Mouse (Mus musculus): ENCODE results near the gene Rtn4r. TPM values are rescaled to one million over a fixed set of nuclear protein-coding genes. Genes with fewer than 3 reads are reported as not detected.
A peak's percentile ranks its signal among the peaks of the same experiment; 100 is the strongest.

The Rtn4r gene
- polyA plus RNA-seq, 1 experiment from 2014 or later, result 18.6 TPM

DNA sequence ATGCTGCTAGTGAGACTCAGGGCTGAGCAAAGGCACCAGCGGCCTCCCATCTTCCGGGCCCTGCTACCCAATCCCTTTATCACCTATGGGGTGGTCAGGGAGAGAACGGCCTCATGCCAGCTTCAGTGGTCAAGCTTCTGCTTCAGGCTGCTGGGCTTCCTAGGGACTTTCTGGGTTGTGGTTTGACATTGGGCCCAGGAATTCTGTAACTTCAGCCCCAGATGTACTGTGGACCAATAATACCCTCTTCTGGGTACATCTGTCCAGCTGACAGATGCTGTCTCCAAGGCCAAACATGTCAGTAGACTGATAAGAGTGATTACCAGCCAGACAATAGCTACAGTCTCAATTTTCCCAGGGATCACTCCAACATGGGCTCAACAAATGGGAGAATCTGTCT is 42.3 kb downstream of the Rtn4r start:
- WGBS, result 87% methylated on average over 3 of the region's 3 CpGs
- ATAC-seq (ENCODE audit: low FRiP score, low TSS enrichment) (no peak), DNase-seq (no peak)
- Histone ChIP-seq H3K4me3 (replicated peaks; ENCODE audit: low read depth, low read length) (no peak overlapping the region), H3K36me3 (ENCODE audit: control insufficient read depth, insufficient read depth, low read length) (no peaks in the 10 kb centered on the region), H3K27me3 (ENCODE audit: control insufficient read depth, insufficient read depth, low read length) (no peaks in the 10 kb centered on the region), H3K4me1 (ENCODE audit: control insufficient read depth, insufficient read depth, low read length) (peaks cover 14% of the 10 kb centered on the region), H3K4me2 (ENCODE audit: low read length) (no peak overlapping the region), H3K27ac (replicated peaks; ENCODE audit: low read depth, low read length) (no peak overlapping the region), H3K9ac (replicated peaks; ENCODE audit: low read length) (no peak overlapping the region), H3K9me3 (ENCODE audit: control insufficient read depth, low read length) (no peaks in the 10 kb centered on the region)

DNA sequence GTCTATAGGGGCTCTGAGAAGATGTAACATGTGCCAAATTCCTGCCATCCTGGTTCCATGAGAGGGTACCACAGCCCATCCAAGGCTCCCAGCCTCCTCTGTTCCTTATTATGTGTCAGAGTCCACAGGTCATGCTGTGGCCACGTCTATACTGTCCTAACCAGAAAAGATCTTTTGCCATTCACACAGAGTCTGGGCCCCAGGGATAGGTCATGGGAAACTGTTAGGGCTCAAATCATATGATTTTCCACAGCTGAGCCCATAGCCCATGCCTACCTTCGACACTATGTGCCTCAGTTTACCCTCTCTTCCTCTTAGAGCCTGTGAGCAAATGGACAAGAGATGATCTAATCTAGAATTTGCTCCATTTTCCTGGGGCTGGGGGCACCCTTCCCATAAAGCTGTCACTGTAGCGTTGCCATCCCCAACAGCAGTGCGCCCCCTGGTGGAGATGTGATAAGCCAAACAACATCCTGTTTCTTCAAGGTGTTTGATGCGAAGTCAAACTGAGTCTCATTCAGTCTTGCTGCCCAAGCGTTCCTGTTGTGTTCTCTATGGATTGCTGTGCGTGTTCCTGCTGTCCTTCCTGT is 44.9 kb downstream of the Rtn4r start:
- ATAC-seq (ENCODE audit: low FRiP score, low TSS enrichment) (no peak), DNase-seq (peak; percentile 91)
- Histone ChIP-seq H3K4me2 (ENCODE audit: low read length) (no peak overlapping the region), H3K9ac (replicated peaks; ENCODE audit: low read length) (no peak overlapping the region), H3K4me1 (ENCODE audit: control insufficient read depth, insufficient read depth, low read length) (0 out of 2 replicates have a peak, but pooled peaks cover 7% of the 10 kb centered on the region), H3K36me3 (ENCODE audit: control insufficient read depth, insufficient read depth, low read length) (no peaks in the 10 kb centered on the region), H3K27ac (replicated peaks; ENCODE audit: low read depth, low read length) (no peak overlapping the region), H3K9me3 (ENCODE audit: control insufficient read depth, low read length) (no peaks in the 10 kb centered on the region), H3K4me3 (replicated peaks; ENCODE audit: low read depth, low read length) (no peak overlapping the region), H3K27me3 (ENCODE audit: control insufficient read depth, insufficient read depth, low read length) (no peaks in the 10 kb centered on the region)
- 9% methylated on average over 7 of the region's 7 CpGs for WGBS

DNA sequence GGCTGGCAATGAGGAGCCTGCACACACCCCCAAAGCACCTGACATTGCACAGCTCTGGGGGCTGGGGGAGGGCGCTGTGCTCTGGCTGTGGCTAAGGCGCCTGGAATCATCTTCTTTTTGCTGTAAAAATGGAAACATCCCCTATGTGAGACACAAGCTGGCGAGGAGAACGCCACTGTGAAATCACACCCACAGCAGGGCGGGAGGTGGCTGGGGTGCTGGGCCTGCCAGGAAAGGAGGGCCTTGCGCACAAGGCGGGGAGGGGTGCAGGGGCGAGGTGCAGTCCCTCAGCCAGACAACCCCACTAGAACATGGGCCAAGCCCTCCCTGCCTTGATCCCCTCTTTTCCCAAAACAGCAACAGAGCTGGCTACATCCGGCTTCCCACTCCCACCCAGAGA is 45.8 kb downstream of the Rtn4r start:
- Histone ChIP-seq H3K27me3 (ENCODE audit: control insufficient read depth, insufficient read depth, low read length) (no peaks in the 10 kb centered on the region), H3K27ac (replicated peaks; ENCODE audit: low read depth, low read length) (no peak overlapping the region), H3K4me1 (ENCODE audit: control insufficient read depth, insufficient read depth, low read length) (0 out of 2 replicates have a peak, but pooled peaks cover 7% of the 10 kb centered on the region), H3K36me3 (ENCODE audit: control insufficient read depth, insufficient read depth, low read length) (no peaks in the 10 kb centered on the region), H3K9me3 (ENCODE audit: control insufficient read depth, low read length) (no peaks in the 10 kb centered on the region), H3K4me2 (ENCODE audit: low read length) (no peak overlapping the region), H3K9ac (replicated peaks; ENCODE audit: low read length) (0 out of 2 replicates have a peak overlapping the region, but pooled peaks have one; percentile 9), H3K4me3 (replicated peaks; ENCODE audit: low read depth, low read length) (no peak overlapping the region)
- ATAC-seq (ENCODE audit: low FRiP score, low TSS enrichment), result no peak
- DNase-seq, result no peak
- WGBS, result 74% methylated on average over 9 of the region's 9 CpGs

DNA sequence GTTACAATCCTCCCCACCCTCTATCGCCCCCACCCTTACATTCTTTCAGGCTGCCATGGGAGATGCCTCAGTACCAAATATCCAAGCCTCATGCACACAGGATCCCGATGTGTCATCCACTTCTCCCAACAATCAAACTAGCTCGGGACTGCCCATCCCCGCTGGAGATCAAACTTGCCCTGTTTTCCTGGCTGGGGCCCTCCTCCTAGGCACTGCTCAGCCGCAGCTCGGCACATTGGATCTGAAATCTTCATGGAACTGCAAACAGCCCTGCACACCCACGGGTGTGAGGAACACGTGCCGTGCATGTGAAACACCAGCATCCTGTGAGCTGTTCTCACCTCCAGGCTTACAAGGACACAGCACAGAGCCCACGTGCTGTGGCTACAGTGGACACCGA is 46.3 kb downstream of the Rtn4r start:
- 49% methylated on average over 11 of the region's 11 CpGs for WGBS
- Histone ChIP-seq H3K9ac (replicated peaks; ENCODE audit: low read length) (no peak overlapping the region), H3K36me3 (ENCODE audit: control insufficient read depth, insufficient read depth, low read length) (no peaks in the 10 kb centered on the region), H3K4me3 (replicated peaks; ENCODE audit: low read depth, low read length) (no peak overlapping the region), H3K4me2 (ENCODE audit: low read length) (no peak overlapping the region), H3K4me1 (ENCODE audit: control insufficient read depth, insufficient read depth, low read length) (0 out of 2 replicates have a peak, but pooled peaks cover 7% of the 10 kb centered on the region), H3K9me3 (ENCODE audit: control insufficient read depth, low read length) (no peaks in the 10 kb centered on the region), H3K27me3 (ENCODE audit: control insufficient read depth, insufficient read depth, low read length) (no peaks in the 10 kb centered on the region), H3K27ac (replicated peaks; ENCODE audit: low read depth, low read length) (no peak overlapping the region)
- DNase-seq (no peak), ATAC-seq (ENCODE audit: low FRiP score, low TSS enrichment) (no peak)

DNA sequence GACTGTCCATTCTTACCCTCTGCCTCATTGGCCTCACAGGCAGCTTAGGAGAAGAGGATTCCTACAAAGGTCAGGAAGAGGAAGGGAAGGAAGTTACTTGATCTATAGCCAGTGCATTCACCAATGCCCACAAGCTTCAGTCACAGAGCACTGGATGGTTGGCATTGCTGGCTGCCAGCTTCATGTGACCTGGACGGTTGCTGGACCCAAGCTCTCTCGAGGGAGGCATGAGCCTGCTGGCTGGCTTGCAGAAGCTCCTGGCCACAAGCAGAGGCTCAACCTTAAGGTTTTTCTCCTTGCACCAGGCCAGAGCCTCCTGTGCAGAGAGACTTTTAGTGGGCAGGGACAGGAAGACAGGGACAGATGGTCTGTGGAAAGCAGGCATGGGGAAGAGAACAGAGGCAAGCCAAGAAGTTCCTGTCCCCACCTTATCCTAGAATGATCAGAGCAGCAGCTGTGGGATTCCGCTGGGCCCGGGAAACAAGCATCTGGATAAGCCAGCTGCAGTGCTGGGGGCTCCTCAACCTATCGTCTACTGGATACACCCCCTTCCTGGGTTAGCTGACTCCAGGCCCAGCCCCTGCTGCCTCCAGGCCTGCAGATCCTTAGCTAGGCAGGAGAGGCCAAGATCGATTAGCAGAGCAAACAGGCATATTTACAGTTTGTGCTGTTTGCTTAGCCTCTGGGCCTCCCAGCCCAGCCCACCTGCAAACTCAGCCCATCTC is 48.5 kb downstream of the Rtn4r start:
- Histone ChIP-seq H3K9me3 (ENCODE audit: control insufficient read depth, low read length) (no peaks in the 10 kb centered on the region), H3K4me3 (replicated peaks; ENCODE audit: low read depth, low read length) (no peak overlapping the region), H3K27me3 (ENCODE audit: control insufficient read depth, insufficient read depth, low read length) (no peaks in the 10 kb centered on the region), H3K36me3 (ENCODE audit: control insufficient read depth, insufficient read depth, low read length) (no peaks in the 10 kb centered on the region), H3K27ac (replicated peaks; ENCODE audit: low read depth, low read length) (no peak overlapping the region), H3K4me1 (ENCODE audit: control insufficient read depth, insufficient read depth, low read length) (0 out of 2 replicates have a peak, but pooled peaks cover 7% of the 10 kb centered on the region), H3K4me2 (ENCODE audit: low read length) (no peak overlapping the region), H3K9ac (replicated peaks; ENCODE audit: low read length) (no peak overlapping the region)
- DNase-seq (no peak), ATAC-seq (ENCODE audit: low FRiP score, low TSS enrichment) (no peak)
- 59% methylated on average over 6 of the region's 6 CpGs for WGBS

DNA sequence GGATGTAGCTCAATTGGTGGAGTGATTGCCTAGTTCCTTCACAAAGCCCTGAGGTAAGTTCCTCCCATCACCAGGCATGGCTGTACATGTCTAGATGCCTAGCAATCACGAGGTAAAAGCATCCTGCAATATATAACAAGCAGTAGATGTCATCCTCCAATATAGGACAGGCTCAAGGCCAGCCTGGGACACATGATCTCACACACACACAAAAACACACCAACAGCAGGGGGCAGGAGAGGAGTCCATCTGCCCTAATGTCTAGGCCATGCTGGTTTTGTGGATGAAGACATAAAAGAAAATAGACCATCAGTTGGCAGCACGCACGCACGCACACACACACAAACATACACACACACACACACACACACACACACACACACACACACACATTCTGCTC is 49.3 kb downstream of the Rtn4r start:
- H3K27ac ChIP-seq (replicated peaks; ENCODE audit: low read depth, low read length), result no peak overlapping the region
- 87% methylated on average over 4 of the region's 4 CpGs for WGBS
- H3K4me1 ChIP-seq (ENCODE audit: control insufficient read depth, insufficient read depth, low read length), result 0 out of 2 replicates have a peak, but pooled peaks cover 7% of the 10 kb centered on the region
- no peaks in the 10 kb centered on the region for H3K36me3 ChIP-seq (ENCODE audit: control insufficient read depth, insufficient read depth, low read length)
- no peak for ATAC-seq (ENCODE audit: low FRiP score, low TSS enrichment)
- no peaks in the 10 kb centered on the region for H3K9me3 ChIP-seq (ENCODE audit: control insufficient read depth, low read length)
- no peaks in the 10 kb centered on the region for H3K27me3 ChIP-seq (ENCODE audit: control insufficient read depth, insufficient read depth, low read length)
- no peak overlapping the region for H3K9ac ChIP-seq (replicated peaks; ENCODE audit: low read length)
- H3K4me3 ChIP-seq (replicated peaks; ENCODE audit: low read depth, low read length), result no peak overlapping the region
- no peak overlapping the region for H3K4me2 ChIP-seq (ENCODE audit: low read length)
- DNase-seq, result no peak

DNA sequence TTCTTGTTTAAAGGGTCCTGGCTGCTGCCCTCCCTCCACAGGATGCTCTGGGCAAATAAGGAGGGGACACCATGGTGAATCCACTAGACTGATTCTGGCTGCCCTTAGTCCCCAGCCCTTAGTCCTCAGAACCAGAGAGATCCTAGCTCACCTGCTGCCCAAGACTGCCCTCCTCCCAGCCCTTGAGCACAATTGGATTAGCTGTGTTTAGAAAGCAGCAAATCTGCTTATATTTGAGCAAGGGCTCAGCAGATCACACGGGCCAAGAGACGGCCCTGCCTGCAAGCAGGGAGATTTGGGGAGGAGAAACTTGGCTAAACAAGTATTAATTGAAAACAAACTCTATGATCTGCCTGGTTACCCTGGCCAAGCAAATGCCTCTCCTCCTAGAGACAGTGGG is 52.1 kb downstream of the Rtn4r start:
- H3K4me1 ChIP-seq (ENCODE audit: control insufficient read depth, insufficient read depth, low read length), result no peaks in the 10 kb centered on the region
- no peak overlapping the region for H3K9ac ChIP-seq (replicated peaks; ENCODE audit: low read length)
- no peaks in the 10 kb centered on the region for H3K36me3 ChIP-seq (ENCODE audit: control insufficient read depth, insufficient read depth, low read length)
- ATAC-seq (ENCODE audit: low FRiP score, low TSS enrichment), result no peak
- H3K9me3 ChIP-seq (ENCODE audit: control insufficient read depth, low read length), result no peaks in the 10 kb centered on the region
- H3K27me3 ChIP-seq (ENCODE audit: control insufficient read depth, insufficient read depth, low read length), result no peaks in the 10 kb centered on the region
- H3K4me3 ChIP-seq (replicated peaks; ENCODE audit: low read depth, low read length), result no peak overlapping the region
- no peak overlapping the region for H3K27ac ChIP-seq (replicated peaks; ENCODE audit: low read depth, low read length)
- WGBS, result 12% methylated on average over 2 of the region's 2 CpGs
- DNase-seq, result no peak
- H3K4me2 ChIP-seq (ENCODE audit: low read length), result no peak overlapping the region

DNA sequence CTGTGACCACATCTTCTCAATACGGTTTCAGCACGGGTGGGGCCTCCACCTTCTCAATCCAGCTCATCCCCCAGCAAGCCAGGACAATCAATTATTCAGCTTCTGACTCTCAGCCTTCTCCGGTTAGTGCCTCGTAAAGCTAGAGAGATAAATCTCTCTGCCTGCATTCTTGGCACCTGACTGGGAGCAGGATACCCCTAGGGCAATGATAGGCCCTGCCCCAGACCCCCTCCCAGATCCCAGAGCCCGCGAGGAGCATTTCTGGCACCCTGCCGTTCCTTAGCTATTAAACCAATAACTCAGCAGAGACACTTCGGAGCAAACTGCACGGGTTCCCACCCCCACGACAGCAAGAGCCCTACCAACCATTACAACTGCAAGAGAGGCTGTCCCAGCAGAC is 54.0 kb downstream of the Rtn4r start:
- Histone ChIP-seq H3K27ac (replicated peaks; ENCODE audit: low read depth, low read length) (no peak overlapping the region), H3K4me2 (ENCODE audit: low read length) (no peak overlapping the region), H3K36me3 (ENCODE audit: control insufficient read depth, insufficient read depth, low read length) (no peaks in the 10 kb centered on the region), H3K9ac (replicated peaks; ENCODE audit: low read length) (no peak overlapping the region), H3K27me3 (ENCODE audit: control insufficient read depth, insufficient read depth, low read length) (no peaks in the 10 kb centered on the region), H3K9me3 (ENCODE audit: control insufficient read depth, low read length) (no peaks in the 10 kb centered on the region), H3K4me1 (ENCODE audit: control insufficient read depth, insufficient read depth, low read length) (no peaks in the 10 kb centered on the region), H3K4me3 (replicated peaks; ENCODE audit: low read depth, low read length) (no peak overlapping the region)
- WGBS, result 59% methylated on average over 10 of the region's 10 CpGs
- ATAC-seq (ENCODE audit: low FRiP score, low TSS enrichment) (no peak), DNase-seq (no peak)

DNA sequence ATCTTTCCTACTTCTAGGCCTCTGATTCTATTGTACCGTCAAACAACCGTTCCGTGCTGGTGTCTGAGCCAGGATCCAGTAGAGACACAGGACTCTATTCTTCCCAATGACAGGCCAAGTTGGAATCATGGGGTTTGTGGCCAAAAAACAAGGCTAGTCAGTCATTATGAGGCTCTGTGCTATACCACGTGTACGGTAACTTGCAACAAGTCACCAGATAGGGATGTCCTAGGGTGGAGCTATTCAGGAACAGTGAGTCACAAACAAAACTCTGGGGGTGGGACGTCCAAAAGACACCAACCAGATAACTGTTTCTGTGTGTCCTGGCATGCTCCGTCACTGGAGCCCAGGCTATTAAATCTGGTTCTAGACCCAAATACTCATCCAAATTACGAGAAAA is 55.3 kb downstream of the Rtn4r start:
- Histone ChIP-seq H3K4me3 (replicated peaks; ENCODE audit: low read depth, low read length) (no peak overlapping the region), H3K27ac (replicated peaks; ENCODE audit: low read depth, low read length) (no peak overlapping the region), H3K4me1 (ENCODE audit: control insufficient read depth, insufficient read depth, low read length) (no peaks in the 10 kb centered on the region), H3K36me3 (ENCODE audit: control insufficient read depth, insufficient read depth, low read length) (no peaks in the 10 kb centered on the region), H3K9me3 (ENCODE audit: control insufficient read depth, low read length) (no peaks in the 10 kb centered on the region), H3K27me3 (ENCODE audit: control insufficient read depth, insufficient read depth, low read length) (no peaks in the 10 kb centered on the region), H3K4me2 (ENCODE audit: low read length) (no peak overlapping the region), H3K9ac (replicated peaks; ENCODE audit: low read length) (no peak overlapping the region)
- no peak for ATAC-seq (ENCODE audit: low FRiP score, low TSS enrichment)
- DNase-seq, result no peak
- 81% methylated on average over 8 of the region's 8 CpGs for WGBS
